Mouse (Mus musculus) leukemia stem cell, adult 10-12 weeks (primary cell): Measurements from ENCODE around the gene Ncbp3. TPM values are rescaled to one million over a fixed set of nuclear protein-coding genes. Genes with fewer than 3 reads are reported as not detected.

Experiments used
- polyA plus RNA-seq: library from polyadenylated mRNA; stranded (reverse); fragments of >175 nt; gene quantifications from 2 replicates; pipeline ENCODE4 v1.2.3, GENCODE M21; 2012; ENCODE audit warnings: low replicate concordance

The Ncbp3 gene
- polyA plus RNA-seq: 1.4 and 2.6 TPM in 2 replicates

DNA sequence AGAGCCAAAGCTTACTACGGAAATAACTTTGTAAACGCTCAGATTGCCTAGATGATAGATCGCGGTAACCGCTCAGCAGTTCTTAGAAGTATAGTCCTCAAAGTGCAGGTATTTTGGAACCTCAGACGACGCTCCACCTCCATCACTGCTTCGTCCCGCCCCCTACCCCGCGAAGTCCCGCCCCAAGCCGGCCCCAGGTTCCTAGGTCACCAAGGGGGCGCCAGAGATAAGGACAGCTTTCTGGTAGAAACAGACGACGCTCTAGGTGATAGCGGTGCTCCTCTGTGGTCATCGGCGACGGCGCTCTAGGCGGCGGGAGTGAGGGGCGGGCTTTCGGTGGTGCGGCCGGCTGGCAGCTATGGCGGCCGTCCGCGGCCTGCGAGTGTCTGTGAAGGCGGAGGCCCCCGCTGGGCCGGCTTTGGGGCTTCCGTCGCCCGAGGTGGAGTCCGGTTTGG lies at the start of gene Ncbp3:
Ncbp3 (plus strand) TSS at position 242 of the 455 bp plus-strand sequence.

GRCm38 (mm10) chr11:72998771-72999170 lies 48.8 kb upstream of the Ncbp3 start, which contains the start of gene P2rx1:
Gene P2rx1 (plus strand): TSS chr11:72999103.

GRCm38 (mm10) chr11:73018471-73019146 lies 29.0 kb upstream of the Ncbp3 start, which contains the start of gene Camkk1:
Gene Camkk1 (plus strand): TSS chr11:73019008.

GRCm38 (mm10) chr11:73090283-73090682 lies 42.7 kb downstream of the Ncbp3 start, which contains the start of gene Itgae:
Gene Itgae (plus strand): TSS chr11:73090583.

DNA sequence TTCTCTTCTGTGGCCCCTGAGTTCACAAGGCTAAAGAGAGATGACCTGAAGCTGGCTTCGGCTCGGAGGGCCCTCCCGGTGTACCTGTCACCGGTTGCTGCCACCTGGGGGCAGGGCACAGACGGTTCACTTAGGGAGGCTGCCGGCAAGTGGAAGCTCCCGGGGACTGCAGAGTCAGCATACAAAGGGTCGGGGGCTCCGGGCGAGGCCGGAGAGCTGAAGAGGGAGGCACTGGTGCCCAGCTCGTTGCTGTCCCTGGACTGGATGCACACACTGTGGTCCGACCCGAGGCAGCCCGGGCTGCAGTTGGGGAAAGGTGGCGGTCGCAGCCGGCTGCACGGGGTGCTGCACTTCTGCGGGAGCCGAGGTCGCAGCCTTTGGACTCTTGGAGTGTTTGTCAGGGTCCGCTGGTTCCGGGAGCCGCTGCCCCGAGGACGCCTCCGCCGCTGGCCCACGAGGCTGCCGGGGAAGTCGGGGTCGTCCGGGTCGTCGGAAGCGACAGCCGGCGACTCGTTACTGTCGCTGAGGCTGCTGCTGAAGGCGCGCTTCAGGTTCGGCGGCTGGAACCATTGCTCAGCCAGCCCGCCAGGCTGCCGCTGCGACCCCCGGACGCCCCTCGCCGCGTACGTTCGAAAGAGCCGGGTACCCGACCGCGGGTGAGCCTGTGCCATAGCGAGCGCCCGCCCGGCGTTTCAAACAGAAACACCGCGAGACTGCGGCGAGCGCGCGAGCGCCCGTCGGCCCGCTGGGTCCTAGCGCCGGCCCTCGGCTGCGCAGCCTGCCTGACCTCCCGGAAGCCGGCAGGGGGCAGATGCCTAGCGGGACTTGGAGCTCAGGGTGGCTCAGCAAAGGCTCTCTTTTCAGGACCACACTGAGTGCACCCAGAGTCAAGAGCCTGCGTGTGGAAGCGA lies 90.3 kb downstream of the Ncbp3 start, which contains the start of gene Haspin:
Haspin (minus strand) TSS at position 704 of the 911 bp plus-strand sequence.

Other genes with a start within 250 kb of the Ncbp3 start
- gene Atp2a3, start 86.6 kb upstream of the Ncbp3 start, polyA plus RNA-seq: 22.3 and 33.1 TPM in 2 replicates
- 0.19 and 1.3 TPM in 2 replicates for gene P2rx1, start 48.7 kb upstream of the Ncbp3 start, polyA plus RNA-seq
- 0.76 and 1.8 TPM in 2 replicates for gene Camkk1, start 28.8 kb upstream of the Ncbp3 start, polyA plus RNA-seq
- 0.41 and 1.4 TPM in 2 replicates for gene Itgae, start 42.8 kb downstream of the Ncbp3 start, polyA plus RNA-seq
- 26.7 and 29.4 TPM in 2 replicates for gene Haspin, start 90.5 kb downstream of the Ncbp3 start, polyA plus RNA-seq
- not detected in 2 replicates for gene P2rx5, start 112.6 kb downstream of the Ncbp3 start, polyA plus RNA-seq
- 322 and 510 TPM in 2 replicates for gene Emc6, start 129.3 kb downstream of the Ncbp3 start, polyA plus RNA-seq
- gene Tax1bp3, start 129.3 kb downstream of the Ncbp3 start, polyA plus RNA-seq: 2.3 and 13.9 TPM in 2 replicates
- gene Ctns, start 151.3 kb downstream of the Ncbp3 start, polyA plus RNA-seq: 1.7 and 5.4 TPM in 2 replicates
- 0.56 and 0.60 TPM in 2 replicates for gene Shpk, start 151.7 kb downstream of the Ncbp3 start, polyA plus RNA-seq
- gene Trpv1, start 186.5 kb downstream of the Ncbp3 start, polyA plus RNA-seq: not detected in 2 replicates
- gene Trpv3, start 219.6 kb downstream of the Ncbp3 start, polyA plus RNA-seq: not detected in 2 replicates